In genomic region chr16:33072871-33073557, GRCm38 (mm10) we compare ENCODE assay signal across 21 mouse cellular contexts. TPM values are rescaled to one million over a fixed set of nuclear protein-coding genes. Genes with fewer than 3 reads are reported as not detected.
DNase-seq lines count a peak whose midpoint lies in the region; ATAC-seq and TF ChIP-seq lines count a peak whose summit lies in the region.
"Had no signal": no experiment of that assay in that cellular context is flagged by ENCODE, and none has a peak within 500 bp of the region (broad histone marks: within the 10 kb centered on the region; RNA-seq: fewer than 3 reads in every experiment).

No protein-coding gene starts in this region.

- H3K27ac ChIP-seq in thymus, adult 2 months (ENCODE audit: control insufficient read depth, insufficient read depth, low read length) = no peak overlapping the region
- no peak overlapping the region for H3K27ac ChIP-seq in hindbrain, embryonic 13.5 days
- H3K27ac ChIP-seq: embryonic facial prominence, embryonic 10.5 days; heart, embryonic 13.5 days; hindbrain, postnatal 0 days; layer of hippocampus, adult 2 months; limb, embryonic 10.5 days; macrophage had no signal

- H3K9ac ChIP-seq in hindbrain, embryonic 13.5 days = no peak overlapping the region
- H3K9ac ChIP-seq: heart, embryonic 13.5 days had no signal

- no peaks in the 10 kb centered on the region for H3K9me3 ChIP-seq in hindbrain, embryonic 13.5 days
- H3K9me3 ChIP-seq: embryonic facial prominence, embryonic 10.5 days; heart, embryonic 13.5 days; limb, embryonic 10.5 days had no signal

- 93% methylated on average over 6 of the region's 6 CpGs for WGBS in thymus, adult 2 months
- WGBS in hindbrain, embryonic 13.5 days = 92% methylated on average over 6 of the region's 6 CpGs

- no peak for TF ChIP-seq CTCF in thymus, adult 2 months (IDR thresholded peaks at IDR 0.05; ENCODE audit: borderline replicate concordance, control insufficient read depth, extremely low read depth, insufficient read depth, low read length, poor library complexity)

- H3K4me2 ChIP-seq in hindbrain, embryonic 13.5 days = no peak overlapping the region
- H3K4me2 ChIP-seq: heart, embryonic 13.5 days; liver, embryonic 11.5 days; midbrain, embryonic 11.5 days had no signal

- H3K27me3 ChIP-seq in thymus, adult 2 months (ENCODE audit: control insufficient read depth, insufficient read depth, low read length) = no peaks in the 10 kb centered on the region
- no peaks in the 10 kb centered on the region for H3K27me3 ChIP-seq in hindbrain, embryonic 13.5 days
- H3K27me3 ChIP-seq: heart, embryonic 13.5 days had no signal

- DNase-seq in kidney, adult 9 months = peak; percentile 54
- no peak for DNase-seq in kidney, postnatal 10 days
- DNase-seq in thymus, postnatal 25 days = peak; percentile 19
- no peak for DNase-seq in thymus, adult 2 months
- no peak for DNase-seq in adrenal gland, adult 18-20 months (ENCODE audit: low spot score in 2 of 2)
- DNase-seq: adrenal gland, postnatal 25 days; cerebellum, adult 2 months; heart, postnatal 36 days; lung, adult 2 months; right cerebral cortex, postnatal 4 days had no signal

- no peak for TF ChIP-seq POLR2A in thymus, adult 2 months (IDR thresholded peaks at IDR 0.05; ENCODE audit: control insufficient read depth, extremely low read depth, insufficient read depth, low read length, poor library complexity)

- peaks cover 18% of the 10 kb centered on the region for H3K4me1 ChIP-seq in thymus, adult 2 months (replicated peaks; ENCODE audit: control insufficient read depth, insufficient read depth, low read length)
- no peaks in the 10 kb centered on the region for H3K4me1 ChIP-seq in hindbrain, embryonic 13.5 days (replicated peaks)
- H3K4me1 ChIP-seq: embryonic facial prominence, embryonic 10.5 days; heart, embryonic 13.5 days; limb, embryonic 10.5 days had no signal

- ATAC-seq in activated CD4-positive, CD25-positive, alpha-beta regulatory T cell, adult 4 months = peak; percentile 89
- ATAC-seq in hindbrain, embryonic 13.5 days (ENCODE audit: low FRiP score) = no peak
- ATAC-seq: forebrain, embryonic 14.5 days; hindbrain, postnatal 0 days had no signal

- H3K4me3 ChIP-seq in thymus, adult 2 months (ENCODE audit: control insufficient read depth, insufficient read depth, low read length) = no peak overlapping the region
- no peak overlapping the region for H3K4me3 ChIP-seq in hindbrain, embryonic 13.5 days
- H3K4me3 ChIP-seq: embryonic facial prominence, embryonic 10.5 days; heart, embryonic 13.5 days; layer of hippocampus, adult 2 months; limb, embryonic 10.5 days had no signal

- H3K36me3 ChIP-seq in thymus, adult 2 months (ENCODE audit: control insufficient read depth, insufficient read depth, low read length) = no peaks in the 10 kb centered on the region
- peaks cover 49% of the 10 kb centered on the region for H3K36me3 ChIP-seq in hindbrain, embryonic 13.5 days

RNA-seq across cellular contexts. Expression of gene Lmln, which starts 10.7 kb away (rescaled TPM):
- 2.1 and 2.2 TPM in 2 replicates for polyA plus RNA-seq in thymus, adult 2 months (2012; rRNA removed)
- polyA plus RNA-seq in activated CD4-positive, CD25-positive, alpha-beta regulatory T cell, adult 4 months (2017; shearing (Covaris generic)) = 1 to 10 TPM in 1 of 2 experiments, under 1 TPM in 1; 0.17 to 2.4 TPM
- 10 to 100 TPM in 1 of 2 experiments, 1 to 10 TPM in 1; 7.9 to 23.7 TPM for total RNA-seq in adrenal gland, adult 18-20 months (2021)
- 3.3 and 4.4 TPM in 2 replicates for polyA plus RNA-seq in hindbrain, embryonic 13.5 days (2015; fragmentation: Nextera tagmentation; extraction: Ambion mirVana)

RNA-seq across cellular contexts. Expression of gene Rpl35a, which starts 16.8 kb away (rescaled TPM):
- 328 and 393 TPM in 2 replicates for polyA plus RNA-seq in thymus, adult 2 months (2012; rRNA removed)
- 1,000 to 10,000 TPM; 1,435 to 1,661 TPM for polyA plus RNA-seq in activated CD4-positive, CD25-positive, alpha-beta regulatory T cell, adult 4 months (2017; shearing (Covaris generic))
- 100 to 1,000 TPM; 631 to 697 TPM for total RNA-seq in adrenal gland, adult 18-20 months (2021)
- 566 and 585 TPM in 2 replicates for polyA plus RNA-seq in hindbrain, embryonic 13.5 days (2015; fragmentation: Nextera tagmentation; extraction: Ambion mirVana)

RNA-seq across cellular contexts. Expression of gene Iqcg, which starts 17.0 kb away (rescaled TPM):
- polyA plus RNA-seq in thymus, adult 2 months (2012; rRNA removed) = 0.12 and 0.14 TPM in 2 replicates
- 1 to 10 TPM in 1 of 2 experiments, under 1 TPM in 1; 0.88 to 1.2 TPM for polyA plus RNA-seq in activated CD4-positive, CD25-positive, alpha-beta regulatory T cell, adult 4 months (2017; shearing (Covaris generic))
- 1 to 10 TPM; 2.1 to 2.6 TPM for total RNA-seq in adrenal gland, adult 18-20 months (2021)
- 6.4 and 6.8 TPM in 2 replicates for polyA plus RNA-seq in hindbrain, embryonic 13.5 days (2015; fragmentation: Nextera tagmentation; extraction: Ambion mirVana)

Comparison
In these comparisons a context has a peak if more than half of its experiments do, and no peak if none do; other contexts are left out.
1. DNase-seq: peak in kidney, adult 9 months (single experiment) and thymus, postnatal 25 days (single experiment); none in kidney, postnatal 10 days (single experiment), thymus, adult 2 months (single experiment) and adrenal gland, adult 18-20 months (0 of 2).